Mouse (Mus musculus) midbrain, postnatal 0 days (tissue): ENCODE measurements around the gene Nr1d2. TPM values are rescaled to one million over a fixed set of nuclear protein-coding genes. Genes with fewer than 3 reads are reported as not detected.
"Not testable (repeated sequence)": the region's sequence is repeated elsewhere in the genome, so short reads cannot be mapped to it uniquely, and the experiment has no call there.

Experiments
- ATAC-seq: fragments of 200-750 bp; cut with Nextera tagmentation; 2 replicates; pipeline ENCODE4 v1.8.0; 2017; ENCODE audit warnings: moderate number of reproducible peaks, mild to moderate bottlenecking, moderate TSS enrichment, moderate library complexity; ENCODE audit not compliant: low FRiP score
- DNase-seq: peaks from one replicate; pipeline ENCODE4 v3.0.0-alpha.2; 2015; ENCODE audit warnings: low spot score
- H3K27ac ChIP-seq: fragments of 300-500 bp; sonication (generic); 2 replicates; pipeline ENCODE4 v1.5.1; 2014; ENCODE audit warnings: low read depth, mild to moderate bottlenecking, low read length, mixed read lengths
- H3K27me3 ChIP-seq: fragments of 300-500 bp; sonication (generic); 2 replicates; pipeline ENCODE4 v1.6.1; 2014; ENCODE audit warnings: low read length, control low read depth, mixed read lengths; ENCODE audit not compliant: insufficient read depth
- H3K36me3 ChIP-seq: fragments of 300-500 bp; sonication (generic); 2 replicates; pipeline ENCODE4 v1.6.1; 2014; ENCODE audit warnings: low read length, control low read depth, mixed read lengths; ENCODE audit not compliant: insufficient read depth
- H3K4me1 ChIP-seq: fragments of 300-500 bp; sonication (generic); 2 replicates; pipeline ENCODE4 v1.6.1; 2014; ENCODE audit warnings: mild to moderate bottlenecking, control low read depth, antibody characterized with exemption, low read length, mixed read lengths; ENCODE audit not compliant: insufficient read depth
- H3K4me2 ChIP-seq: fragments of 300-500 bp; sonication (generic); 2 replicates; pipeline ENCODE4 v1.6.1; 2014; ENCODE audit warnings: low read depth, mild to moderate bottlenecking, low read length, mixed read lengths; ENCODE audit not compliant: poor library complexity, severe bottlenecking
- H3K4me3 ChIP-seq: fragments of 300-500 bp; sonication (generic); 2 replicates; pipeline ENCODE4 v1.5.1; 2014; ENCODE audit warnings: low read depth, mild to moderate bottlenecking, low read length, moderate library complexity
- H3K9ac ChIP-seq: fragments of 300-500 bp; sonication (generic); replicated peaks from 2 replicates; pipeline ENCODE4 v1.6.1; 2014; ENCODE audit warnings: mild to moderate bottlenecking, low read length, moderate library complexity, mixed read lengths; ENCODE audit not compliant: poor library complexity, severe bottlenecking
- H3K9me3 ChIP-seq: fragments of 300-500 bp; sonication (generic); 2 replicates; pipeline ENCODE4 v1.6.1; 2016; ENCODE audit warnings: low read length, control low read depth
- CTCF ChIP-seq: IDR thresholded peaks from 2 replicates; pipeline ENCODE4 v1.5.1; 2016; ENCODE audit warnings: antibody characterized with exemption, mild to moderate bottlenecking
- WGBS: fragments of 180-500 bp; shearing (Covaris S2); extraction: QIAGEN DNeasy Blood & Tissue Kit; methylation state at CpG from one replicate; pipeline ENCODE4 v1.1.7; 2014; 5-methylcytosine and 5-hydroxymethylcytosine counted together
- microRNA-seq: library from miRNA; unstranded; fragments of <30 nt; microRNA quantifications from one replicate; pipeline ENCODE4, GENCODE M21; 2016; ENCODE audit warnings: borderline number of aligned reads
- polyA plus RNA-seq: library from polyadenylated mRNA; unstranded; fragments of >200 nt; fragmentation: Nextera tagmentation; extraction: Ambion mirVana; gene quantifications from 2 replicates; pipeline ENCODE4 v1.2.1, GENCODE M21; 2015
- total RNA-seq: library from RNA; depleted of rRNA; stranded (reverse); fragments of >200 nt; gene quantifications from 2 replicates; pipeline ENCODE4 v1.2.3, GENCODE M21; 2014; rRNA removed

The Nr1d2 gene
- total and polyA plus RNA-seq, 2 experiments from 2014 or later, result 9.5 to 20.4 TPM

DNA sequence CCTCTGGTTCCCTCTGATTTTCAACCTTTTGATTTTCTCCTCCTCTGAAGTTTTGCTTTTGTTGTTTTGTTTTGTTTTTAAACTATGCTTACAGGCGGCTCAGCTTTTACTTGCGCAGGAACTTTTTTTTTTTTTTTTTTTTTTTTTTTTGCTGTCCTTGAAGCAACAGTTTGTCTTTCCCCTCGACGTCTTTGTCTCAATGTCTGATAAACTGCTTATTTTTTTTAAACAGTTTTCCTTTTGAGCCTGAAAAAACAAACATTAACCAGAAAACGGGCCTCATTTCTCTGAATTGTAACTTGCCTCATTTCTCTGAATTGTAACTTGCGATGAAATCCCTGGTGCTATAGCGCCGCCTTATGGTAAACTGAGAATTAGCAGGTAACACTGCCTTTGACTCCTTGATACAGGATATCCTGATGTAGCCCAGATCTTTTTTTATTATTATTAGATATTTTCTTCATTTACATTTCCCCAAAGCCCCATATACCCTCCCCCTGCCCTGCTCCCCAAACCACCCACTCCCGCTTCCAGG is 52.0 kb downstream of the Nr1d2 start:
- Histone ChIP-seq H3K4me2 (no peak overlapping the region), H3K4me3 (no peak overlapping the region), H3K9ac (no peak overlapping the region), H3K36me3 (no peaks in the 10 kb centered on the region), H3K4me1 (no peaks in the 10 kb centered on the region), H3K27ac (no peak overlapping the region), H3K9me3 (no peaks in the 10 kb centered on the region), H3K27me3 (no peaks in the 10 kb centered on the region)
- peak; percentile 55 for DNase-seq
- 42% methylated on average over 9 of the region's 9 CpGs for WGBS
- peak; percentile 83 for TF ChIP-seq CTCF
- no peak for ATAC-seq

- DNase-seq, ATAC-seq, H3K4me2 ChIP-seq, H3K4me3 ChIP-seq, H3K9me3 ChIP-seq, H3K4me1 ChIP-seq, H3K9ac ChIP-seq, H3K36me3 ChIP-seq, H3K27ac ChIP-seq, H3K27me3 ChIP-seq: not testable (repeated sequence)
- 78% methylated on average over 2 of the region's 2 CpGs for WGBS
These were observed 61.4 kb downstream of the Nr1d2 start for GRCm38 (mm10) chr14:18177531-18177930.

- Histone ChIP-seq H3K27ac (no peak overlapping the region), H3K36me3 (no peaks in the 10 kb centered on the region), H3K27me3 (no peaks in the 10 kb centered on the region), H3K4me3 (no peak overlapping the region), H3K9ac (no peak overlapping the region), H3K9me3 (no peaks in the 10 kb centered on the region), H3K4me1 (no peaks in the 10 kb centered on the region), H3K4me2 (no peak overlapping the region)
- 83% methylated on average over 3 of the region's 3 CpGs for WGBS
- DNase-seq (no peak), ATAC-seq (no peak)
- no peak for TF ChIP-seq CTCF
These were observed 71.3 kb downstream of the Nr1d2 start for GRCm38 (mm10) chr14:18167597-18167996.

DNA sequence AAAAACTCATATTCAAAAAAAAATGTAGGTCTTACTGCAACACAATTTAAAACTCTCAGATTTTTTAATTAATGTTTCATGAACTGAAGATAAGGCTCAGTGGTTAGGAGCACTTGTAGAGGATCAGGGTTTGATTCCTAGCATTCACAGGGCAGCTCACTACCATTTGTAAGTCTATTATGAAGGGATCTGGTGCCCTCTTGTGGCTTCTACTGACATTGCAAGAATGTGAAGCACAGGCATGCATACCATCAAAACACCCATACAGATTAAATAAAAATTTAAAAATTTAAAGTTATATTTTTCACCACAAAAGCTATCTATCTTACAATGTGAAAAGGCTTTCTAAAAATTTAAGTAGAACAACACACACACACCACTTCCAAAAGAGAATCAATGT is 71.9 kb downstream of the Nr1d2 start:
- Histone ChIP-seq H3K4me3 (no peak overlapping the region), H3K4me2 (no peak overlapping the region), H3K27ac (no peak overlapping the region), H3K9ac (no peak overlapping the region), H3K27me3 (no peaks in the 10 kb centered on the region), H3K36me3 (no peaks in the 10 kb centered on the region), H3K9me3 (no peaks in the 10 kb centered on the region), H3K4me1 (no peaks in the 10 kb centered on the region)
- DNase-seq, result peak; percentile 5
- no peak for ATAC-seq
- peak; percentile 55 for TF ChIP-seq CTCF

Small RNA genes lying within 50 kb of the gene (microRNA-seq; reads per million reads assigned to microRNA genes)
- not detected for gene Gm44469

Other genes with a start within 250 kb of the Nr1d2 start
- 24.4 and 27.0 TPM in 2 replicates for gene Nkiras1, start 32.0 kb upstream of the Nr1d2 start, total RNA-seq
- 61.2 and 65.3 TPM in 2 replicates for gene Nkiras1, start 32.0 kb upstream of the Nr1d2 start, polyA plus RNA-seq
- gene Rpl15, start 32.3 kb upstream of the Nr1d2 start, total RNA-seq, result 558 and 568 TPM in 2 replicates
- 287 and 293 TPM in 2 replicates for gene Rpl15, start 32.3 kb upstream of the Nr1d2 start, polyA plus RNA-seq
- gene Ube2e1, start 92.7 kb upstream of the Nr1d2 start, total RNA-seq, result 45.1 and 45.7 TPM in 2 replicates
- 152 TPM in 2 replicates for gene Ube2e1, start 92.7 kb upstream of the Nr1d2 start, polyA plus RNA-seq